Mouse (Mus musculus) stomach, postnatal 0 days (tissue): Measurements from ENCODE around the gene Fam189a1.

Experiments
- CTCF ChIP-seq: IDR thresholded peaks from 2 replicates; pipeline ENCODE4 v1.5.1; 2016; ENCODE audit warnings: antibody characterized with exemption, low read depth, mild to moderate bottlenecking, moderate library complexity
- EP300 ChIP-seq: optimal IDR thresholded peaks from 2 replicates; pipeline ENCODE3; 2016; ENCODE audit warnings: antibody characterized with exemption

GRCm38 (mm10) chr7:64856526-64857082 lies 299.8 kb downstream of the Fam189a1 start:
- TF ChIP-seq CTCF (no peak), EP300 (no peak)
